Mouse (Mus musculus): Measurements from ENCODE around the gene Hypk.

GRCm38 (mm10) chr2:121474180-121474535, 21.1 kb downstream of the Hypk start:
- TF ChIP-seq CTCF (IDR thresholded peaks at IDR 0.05; ENCODE audit: low read depth), result no peak
- no peak for TF ChIP-seq EP300 (IDR thresholded peaks at IDR 0.05; ENCODE audit: low read depth)

All from liver, embryonic 14.5 days (tissue).